Mouse (Mus musculus) kidney, adult 2 months (tissue): ENCODE data around the gene Mlph.

Source experiments
- CTCF ChIP-seq: fragments of 200-500 bp; conservative IDR thresholded peaks from 2 replicates; pipeline ENCODE4 v1.5.1; 2011; ENCODE audit warnings: low read depth, mild to moderate bottlenecking, control low read depth, low read length, moderate library complexity, mixed read lengths; ENCODE audit not compliant: insufficient read depth, insufficient read length
- POLR2A ChIP-seq: fragments of 200-500 bp; IDR thresholded peaks from one replicate; pipeline ENCODE4 v1.6.1; 2011; ENCODE audit warnings: low read depth, low read length, control low read depth

GRCm38 (mm10) chr1:90917509-90917908 is 2.6 kb downstream of the Mlph start:
- no peak for TF ChIP-seq CTCF
- no peak for TF ChIP-seq POLR2A
